Mouse (Mus musculus) midbrain, embryonic 15.5 days (tissue): ENCODE results near the gene Gm28635. TPM values are rescaled to one million over a fixed set of nuclear protein-coding genes. Genes with fewer than 3 reads are reported as not detected.
A peak's percentile ranks its signal among the peaks of the same experiment; 100 is the strongest.

Source experiments
- ATAC-seq: fragments of 200-750 bp; cut with Nextera tagmentation; replicated peaks from 2 replicates; pipeline ENCODE4 v1.8.0; 2017; ENCODE audit warnings: moderate TSS enrichment
- H3K27ac ChIP-seq: fragments of 300-500 bp; sonication (generic); 2 replicates; pipeline ENCODE4 v1.5.1; 2015; ENCODE audit warnings: mild to moderate bottlenecking, inconsistent platforms
- H3K27me3 ChIP-seq: fragments of 300-500 bp; sonication (generic); replicated peaks from 2 replicates; pipeline ENCODE4 v1.6.1; 2015; ENCODE audit warnings: inconsistent platforms
- H3K36me3 ChIP-seq: fragments of 300-500 bp; sonication (generic); replicated peaks from 2 replicates; pipeline ENCODE4 v1.6.1; 2015; ENCODE audit warnings: inconsistent platforms
- H3K4me1 ChIP-seq: fragments of 300-500 bp; sonication (generic); 2 replicates; pipeline ENCODE4 v1.6.1; 2015; ENCODE audit warnings: inconsistent platforms
- H3K4me2 ChIP-seq: fragments of 300-500 bp; sonication (generic); 2 replicates; pipeline ENCODE4 v1.6.1; 2015; ENCODE audit warnings: inconsistent platforms, mild to moderate bottlenecking, moderate library complexity
- H3K4me3 ChIP-seq: fragments of 300-500 bp; sonication (generic); 2 replicates; pipeline ENCODE4 v1.5.1; 2015; ENCODE audit warnings: mild to moderate bottlenecking, inconsistent platforms
- H3K9ac ChIP-seq: fragments of 300-500 bp; sonication (generic); 2 replicates; pipeline ENCODE4 v1.6.1; 2015; ENCODE audit warnings: mild to moderate bottlenecking, inconsistent platforms
- H3K9me3 ChIP-seq: fragments of 300-500 bp; sonication (generic); 2 replicates; pipeline ENCODE4 v1.6.1; 2016; ENCODE audit warnings: inconsistent platforms
- WGBS: fragments of 180-500 bp; shearing (Covaris S2); methylation state at CpG from one replicate; pipeline ENCODE4 v1.1.7; 2015; ENCODE audit warnings: mixed read lengths; 5-methylcytosine and 5-hydroxymethylcytosine counted together
- polyA plus RNA-seq: library from polyadenylated mRNA; unstranded; fragments of >200 nt; fragmentation: Nextera tagmentation; extraction: Ambion mirVana; gene quantifications from 2 replicates; pipeline ENCODE4 v1.2.1, GENCODE M21; 2015

Gm28635 gene
- polyA plus RNA-seq = not detected in 2 replicates

DNA sequence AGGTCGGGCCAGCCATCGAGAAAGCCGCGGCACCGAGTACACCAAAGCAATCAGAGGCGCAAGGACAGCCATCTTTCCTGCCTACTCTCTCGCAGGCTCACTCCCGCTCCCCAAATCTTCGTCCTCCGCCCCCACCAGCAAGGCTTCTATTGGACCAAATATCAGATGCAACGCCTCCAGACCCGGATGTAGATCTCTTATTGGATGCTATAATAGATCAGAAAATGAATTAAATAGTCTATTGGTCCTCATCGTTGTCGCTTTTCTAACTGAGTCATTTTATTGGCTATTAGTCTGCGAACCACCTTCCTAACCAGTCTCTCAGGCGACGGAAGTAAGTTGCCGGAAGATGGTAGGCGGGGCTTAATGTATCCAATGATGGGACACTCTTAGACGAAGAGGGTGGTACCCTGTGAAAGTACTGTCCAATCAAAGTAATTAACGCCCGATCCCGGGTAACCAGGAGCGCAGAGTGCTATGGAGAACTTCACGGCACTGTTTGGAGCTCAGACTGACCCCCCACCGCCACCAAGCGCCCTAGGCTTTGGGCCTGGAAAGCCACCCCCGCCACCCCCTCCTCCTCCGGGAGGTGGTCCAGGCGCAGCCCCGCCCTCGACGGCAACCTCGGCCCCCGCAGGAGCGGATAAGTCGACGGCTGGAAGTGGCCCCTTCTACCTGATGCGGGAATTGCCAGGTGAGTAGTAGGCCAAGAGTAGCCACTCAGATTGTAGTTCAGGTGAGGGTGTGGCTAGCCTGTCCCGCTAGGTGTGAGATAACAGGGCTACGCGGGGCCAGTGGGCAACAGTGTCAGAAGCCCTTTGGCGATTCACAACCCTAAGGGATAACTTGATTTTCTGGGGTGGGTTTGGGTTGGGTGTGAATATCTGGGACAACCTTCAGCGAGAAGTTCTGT is at the start of gene Gm28635, which contains the start of gene Med19:
Gene Gm28635 (minus strand): TSS at position 74 of the 913 bp plus-strand sequence.
Gene Med19 (plus strand): TSS at position 435 of the 913 bp plus-strand sequence.
- Histone ChIP-seq H3K36me3 (peaks cover 21% of the 10 kb centered on the region), H3K27me3 (no peaks in the 10 kb centered on the region), H3K4me3 (peak within 1 kb of the TSS; percentile 91), H3K9ac (peak within 1 kb of the TSS; percentile 74), H3K4me2 (peak within 1 kb of the TSS; percentile 80), H3K27ac (peak within 1 kb of the TSS; percentile 86), H3K4me1 (peaks cover 28% of the 10 kb centered on the region), H3K9me3 (no peaks in the 10 kb centered on the region)
- under 1% methylated on average over 44 of the region's 44 CpGs for WGBS
- ATAC-seq = peak; percentile 100

- under 1% methylated on average over 39 of the region's 39 CpGs for WGBS
- Histone ChIP-seq H3K27ac (peak within 1 kb of the TSS; percentile 87), H3K9me3 (no peaks in the 10 kb centered on the region), H3K9ac (peak within 1 kb of the TSS; percentile 57), H3K27me3 (no peaks in the 10 kb centered on the region), H3K4me3 (peak within 1 kb of the TSS; percentile 58), H3K4me1 (peaks cover 29% of the 10 kb centered on the region), H3K4me2 (peak within 1 kb of the TSS; percentile 72), H3K36me3 (peaks cover 10% of the 10 kb centered on the region; the same call in 1 of the 2 replicates)
- peak; percentile 97 for ATAC-seq
Measured at GRCm38 (mm10) chr2:84727172-84727858, 49.5 kb upstream of the Gm28635 start, which contains the start of gene Clp1. Clp1 (minus strand) TSS chr2:84727350.

- Histone ChIP-seq H3K4me1 (peaks cover 29% of the 10 kb centered on the region), H3K27ac (peak overlapping the region; percentile 87; the same call in 1 of the 2 replicates), H3K27me3 (no peaks in the 10 kb centered on the region), H3K9ac (peak overlapping the region; percentile 57), H3K9me3 (no peaks in the 10 kb centered on the region), H3K36me3 (peaks cover 10% of the 10 kb centered on the region; the same call in 1 of the 2 replicates), H3K4me3 (peak overlapping the region; percentile 58), H3K4me2 (peak overlapping the region; percentile 72)
- ATAC-seq = peak; percentile 13
- 6% methylated on average over 9 of the region's 9 CpGs for WGBS
Measured at GRCm38 (mm10) chr2:84726716-84727115, 48.9 kb upstream of the Gm28635 start.

DNA sequence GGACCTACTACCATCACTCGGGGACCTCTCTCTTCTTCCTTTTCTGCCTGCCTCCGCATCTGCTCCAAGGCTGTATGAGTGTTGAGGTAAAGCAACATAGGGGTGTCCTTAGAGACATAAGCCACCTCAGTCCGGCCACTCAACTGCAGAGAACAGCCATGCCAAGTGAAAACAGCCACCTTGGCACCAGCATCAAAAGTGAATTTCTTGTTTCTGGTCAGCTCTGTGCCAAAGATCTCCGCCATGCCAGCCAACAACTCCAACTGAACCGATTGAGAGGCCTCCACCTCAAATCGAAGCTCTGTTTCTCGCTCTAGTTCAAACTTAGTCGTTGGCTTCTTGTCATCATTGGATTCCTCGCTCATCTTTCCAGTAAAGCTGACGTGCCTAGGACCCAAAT is 47.9 kb upstream of the Gm28635 start:
- H3K36me3 ChIP-seq = peaks cover 10% of the 10 kb centered on the region; the same call in 1 of the 2 replicates
- 0 out of 2 replicates have a peak overlapping the region, but pooled peaks have one; percentile 3 for H3K9ac ChIP-seq
- H3K27ac ChIP-seq = no peak overlapping the region
- H3K4me2 ChIP-seq = peak overlapping the region; percentile 72; the same call in 1 of the 2 replicates
- ATAC-seq = no peak
- H3K4me3 ChIP-seq = no peak overlapping the region
- 94% methylated on average over 10 of the region's 10 CpGs for WGBS
- H3K4me1 ChIP-seq = peaks cover 29% of the 10 kb centered on the region
- no peaks in the 10 kb centered on the region for H3K9me3 ChIP-seq
- no peaks in the 10 kb centered on the region for H3K27me3 ChIP-seq

- Histone ChIP-seq H3K4me2 (no peak overlapping the region), H3K9me3 (no peaks in the 10 kb centered on the region), H3K4me3 (no peak overlapping the region), H3K27ac (no peak overlapping the region), H3K9ac (no peak overlapping the region), H3K27me3 (no peaks in the 10 kb centered on the region), H3K4me1 (peaks cover 29% of the 10 kb centered on the region), H3K36me3 (peaks cover 10% of the 10 kb centered on the region; the same call in 1 of the 2 replicates)
- 97% methylated on average over 14 of the region's 14 CpGs for WGBS
- no peak for ATAC-seq
Measured at GRCm38 (mm10) chr2:84723856-84724255, 46.0 kb upstream of the Gm28635 start.

DNA sequence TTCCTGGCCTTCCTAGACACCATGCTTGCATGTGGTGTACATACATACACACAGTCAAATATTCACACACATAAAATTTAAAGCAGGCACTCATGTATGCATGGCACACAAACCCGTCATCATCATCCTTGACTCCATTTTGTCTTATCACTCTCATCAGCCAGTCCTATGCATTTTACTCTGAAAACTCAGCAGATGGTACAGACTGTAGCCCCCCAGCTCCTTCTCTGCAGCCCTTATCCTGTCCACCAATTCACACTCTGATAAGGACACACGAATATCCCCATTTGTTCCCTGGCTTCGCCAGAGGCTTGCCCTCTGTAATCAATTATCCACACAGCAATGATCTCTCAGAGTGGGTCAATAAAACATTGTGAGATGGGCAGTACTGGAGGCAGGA is 43.3 kb upstream of the Gm28635 start:
- Histone ChIP-seq H3K4me2 (no peak overlapping the region), H3K4me3 (no peak overlapping the region), H3K27ac (no peak overlapping the region), H3K9me3 (no peaks in the 10 kb centered on the region), H3K36me3 (peaks cover 10% of the 10 kb centered on the region; the same call in 1 of the 2 replicates), H3K9ac (no peak overlapping the region), H3K27me3 (no peaks in the 10 kb centered on the region), H3K4me1 (peaks cover 24% of the 10 kb centered on the region)
- 85% methylated on average over 3 of the region's 3 CpGs for WGBS
- ATAC-seq = no peak

DNA sequence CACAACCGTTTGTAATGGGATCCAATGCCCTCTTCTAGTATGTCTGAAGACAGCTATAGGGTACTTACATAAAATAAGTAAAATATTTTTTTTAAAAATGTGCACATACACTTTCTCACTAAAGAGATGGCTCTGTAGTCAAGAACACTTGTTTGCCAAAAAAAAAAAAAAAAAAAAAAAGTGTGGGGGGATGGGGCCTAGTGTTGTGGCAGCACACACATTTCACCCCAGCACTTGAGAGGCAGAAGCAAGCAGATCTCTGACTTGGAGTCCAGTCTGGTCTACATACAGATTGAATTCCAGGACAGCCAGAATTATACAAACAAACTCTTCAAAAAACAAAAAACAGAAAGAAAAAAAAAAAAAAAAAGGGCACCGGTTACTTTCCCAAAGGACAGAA is 42.9 kb upstream of the Gm28635 start:
- Histone ChIP-seq H3K9me3 (no peaks in the 10 kb centered on the region), H3K4me3 (no peak overlapping the region), H3K27me3 (no peaks in the 10 kb centered on the region), H3K27ac (no peak overlapping the region), H3K4me1 (peaks cover 21% of the 10 kb centered on the region), H3K36me3 (peaks cover 10% of the 10 kb centered on the region; the same call in 1 of the 2 replicates), H3K4me2 (no peak overlapping the region), H3K9ac (no peak overlapping the region)
- no peak for ATAC-seq
- 96% methylated on average over 2 of the region's 2 CpGs for WGBS

DNA sequence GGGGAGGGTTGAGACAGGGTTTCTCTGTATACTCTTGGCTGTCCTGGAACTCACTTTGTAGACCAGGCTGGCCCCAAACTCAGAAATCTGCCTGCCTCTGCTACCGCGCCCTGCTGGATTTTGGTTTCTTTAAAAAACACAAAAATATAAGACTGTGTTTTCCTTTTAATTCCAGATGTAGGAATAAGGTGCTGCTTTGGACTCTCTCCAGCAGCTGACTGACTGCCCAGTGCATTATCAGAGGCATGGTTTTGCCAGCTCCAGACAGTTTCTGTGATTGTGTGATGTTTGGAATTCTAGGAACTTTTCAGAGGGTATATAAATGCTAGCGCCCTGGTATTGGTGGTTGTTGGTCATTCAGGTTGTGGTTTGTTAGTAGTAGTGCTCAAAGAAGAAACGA is 39.5 kb upstream of the Gm28635 start:
- Histone ChIP-seq H3K27me3 (no peaks in the 10 kb centered on the region), H3K4me1 (peaks cover 20% of the 10 kb centered on the region), H3K9ac (no peak overlapping the region), H3K27ac (no peak overlapping the region), H3K4me3 (no peak overlapping the region), H3K36me3 (no peaks in the 10 kb centered on the region), H3K9me3 (no peaks in the 10 kb centered on the region), H3K4me2 (no peak overlapping the region)
- WGBS = 91% methylated on average over 4 of the region's 4 CpGs
- no peak for ATAC-seq

- H3K4me2 ChIP-seq = peak overlapping the region; percentile 90
- peak overlapping the region; percentile 88 for H3K4me3 ChIP-seq
- H3K4me1 ChIP-seq = peaks cover 23% of the 10 kb centered on the region
- ATAC-seq = no peak
- 32% methylated on average over 9 of the region's 9 CpGs for WGBS
- no peaks in the 10 kb centered on the region for H3K36me3 ChIP-seq
- no peaks in the 10 kb centered on the region for H3K27me3 ChIP-seq
- H3K27ac ChIP-seq = peak overlapping the region; percentile 96
- H3K9ac ChIP-seq = peak overlapping the region; percentile 60
- no peaks in the 10 kb centered on the region for H3K9me3 ChIP-seq
Measured at GRCm38 (mm10) chr2:84716423-84717355, 38.8 kb upstream of the Gm28635 start.

- Histone ChIP-seq H3K9ac (peak overlapping the region; percentile 60), H3K27ac (peak overlapping the region; percentile 96), H3K4me3 (peak overlapping the region; percentile 88), H3K4me2 (peak overlapping the region; percentile 90), H3K36me3 (no peaks in the 10 kb centered on the region), H3K27me3 (no peaks in the 10 kb centered on the region), H3K9me3 (no peaks in the 10 kb centered on the region), H3K4me1 (peaks cover 23% of the 10 kb centered on the region)
- peak; percentile 97 for ATAC-seq
- under 1% methylated on average over 33 of the region's 33 CpGs for WGBS
Measured at GRCm38 (mm10) chr2:84715562-84716361, 37.9 kb upstream of the Gm28635 start.
